Mouse (Mus musculus) CH12.LX (cell line): ENCODE results near the gene Foxp1. TPM values are rescaled to one million over a fixed set of nuclear protein-coding genes. Genes with fewer than 3 reads are reported as not detected.

Experiments
- DNase-seq: peaks from one replicate; pipeline ENCODE4 v3.0.0-alpha.2; 2013; ENCODE audit errors: extremely low read depth
- H3K27ac ChIP-seq: 2 replicates; pipeline ENCODE4 v1.5.1; 2012; ENCODE audit warnings: low read depth, mild to moderate bottlenecking, control low read depth, moderate library complexity; ENCODE audit not compliant: insufficient read depth
- H3K27me3 ChIP-seq: replicated peaks from 2 replicates; pipeline ENCODE3; 2012; ENCODE audit warnings: inconsistent platforms
- H3K36me3 ChIP-seq, 2 experiments: replicated peaks in 1 of 2; 2 replicates each; pipeline versions ENCODE3 to v1.6.1; 2012; ENCODE audit warnings: inconsistent platforms in 1 of 2, low read length in 1 of 2, mild to moderate bottlenecking in 1 of 2, mixed read lengths in 1 of 2, moderate library complexity in 1 of 2; ENCODE audit not compliant: control insufficient read depth in 1 of 2, insufficient read depth in 1 of 2
- H3K4me1 ChIP-seq, 2 experiments: 2 replicates each; pipeline ENCODE4 v1.6.1; 2012; ENCODE audit warnings: inconsistent platforms in 1 of 2, moderate library complexity in 1 of 2; ENCODE audit not compliant: insufficient read depth in 2 of 2, control insufficient read depth in 1 of 2
- H3K4me2 ChIP-seq: 2 replicates; pipeline ENCODE4 v1.6.1; 2012; ENCODE audit warnings: low read depth, mild to moderate bottlenecking, control low read depth; ENCODE audit not compliant: poor library complexity, insufficient read depth, severe bottlenecking
- H3K4me3 ChIP-seq, 3 experiments: fragments of 150-350 bp in 1 of 3; sonication (generic) in 1 of 3; replicated peaks in 1 of 3; 2 replicates each; pipeline versions ENCODE3 to v1.5.1; 2011 to 2012; ENCODE audit warnings: low read depth in 2 of 3, low read length in 2 of 3, mild to moderate bottlenecking in 2 of 3, moderate library complexity in 2 of 3, control low read depth in 1 of 3, improper control_type of control experiment in 1 of 3, inconsistent platforms in 1 of 3, mixed read lengths in 1 of 3; ENCODE audit not compliant: poor library complexity in 1 of 3
- H3K79me2 ChIP-seq: replicated peaks from 2 replicates; pipeline ENCODE4 v1.6.1; 2012; ENCODE audit warnings: mild to moderate bottlenecking, moderate library complexity; ENCODE audit not compliant: control insufficient read depth, poor library complexity, insufficient read depth, severe bottlenecking; ENCODE audit errors: extremely low read depth
- H3K9ac ChIP-seq: 2 replicates; pipeline ENCODE4 v1.6.1; 2012; ENCODE audit warnings: low read depth, mild to moderate bottlenecking, control low read depth, moderate library complexity; ENCODE audit not compliant: insufficient read depth
- H3K9me3 ChIP-seq: replicated peaks from 2 replicates; pipeline ENCODE3; 2012; ENCODE audit warnings: low read length, inconsistent platforms, mixed read lengths
- CHD1 ChIP-seq: IDR thresholded peaks from 2 replicates; pipeline ENCODE4 v1.6.1; 2012; ENCODE audit warnings: low read depth, low read length, improper control_type of control experiment, inconsistent platforms
- E2F4 ChIP-seq: IDR thresholded peaks from 2 replicates; pipeline ENCODE4 v1.6.1; 2011; ENCODE audit warnings: low read depth, low read length, improper control_type of control experiment; ENCODE audit not compliant: insufficient replicate concordance
- HCFC1 ChIP-seq: IDR thresholded peaks from 2 replicates; pipeline ENCODE4 v1.6.1; 2012; ENCODE audit warnings: low read depth, mild to moderate bottlenecking, inconsistent platforms, low read length, improper control_type of control experiment
- MAZ ChIP-seq: IDR thresholded peaks from 2 replicates; pipeline ENCODE4 v1.6.1; 2012; ENCODE audit warnings: low read depth, mild to moderate bottlenecking, inconsistent platforms, low read length, improper control_type of control experiment, moderate library complexity
- MEF2A ChIP-seq: IDR thresholded peaks from 2 replicates; pipeline ENCODE4 v1.6.1; 2014; ENCODE audit warnings: low read depth, mild to moderate bottlenecking, inconsistent platforms, low read length, improper control_type of control experiment, borderline replicate concordance
- MYC ChIP-seq: IDR thresholded peaks from 2 replicates; pipeline ENCODE4 v1.6.1; 2011; ENCODE audit warnings: low read depth, mild to moderate bottlenecking, improper control_type of control experiment, low read length
- PAX5 ChIP-seq: IDR thresholded peaks from 2 replicates; pipeline ENCODE4 v1.6.1; 2012; ENCODE audit warnings: low read length, inconsistent platforms, mixed read lengths
- POLR2A ChIP-seq: IDR thresholded peaks from 2 replicates; pipeline ENCODE4 v1.6.1; 2011; ENCODE audit warnings: low read depth, mild to moderate bottlenecking, improper control_type of control experiment, low read length
- UBTF ChIP-seq: IDR thresholded peaks from 2 replicates; pipeline ENCODE4 v1.6.1; 2012; ENCODE audit warnings: low read depth, mild to moderate bottlenecking, inconsistent platforms, low read length, improper control_type of control experiment, moderate library complexity
- ZNF384 ChIP-seq: IDR thresholded peaks from 2 replicates; pipeline ENCODE4 v1.6.1; 2012; ENCODE audit warnings: low read depth, low read length, improper control_type of control experiment, inconsistent platforms
- dilution Hi-C: fragments of 300-500 bp; cut with MboI; formaldehyde crosslinking; loops from 2 replicates; pipeline ENCODE4 v1.14.3; 2020; ENCODE audit warnings: low sequenced_read_pairs; ENCODE audit not compliant: extremely low pct_unique_long_range_greater_than_20kb, extremely low pct_ligation_motif_present
- in situ Hi-C: fragments of 300-500 bp; cut with MboI; formaldehyde crosslinking; loops from 3 replicates; pipeline ENCODE4 v1.14.3; 2019; ENCODE audit warnings: low sequenced_read_pairs, low pct_ligation_motif_present, low pct_unique_long_range_greater_than_20kb, mixed read lengths
- polyA plus RNA-seq: library from polyadenylated mRNA; unstranded; fragments of >175 nt; gene quantifications from 2 replicates; pipeline ENCODE4 v1.2.1, GENCODE M21; 2012; ENCODE audit warnings: low read depth; ENCODE audit not compliant: insufficient read length
- total RNA-seq, 2 experiments: library from RNA; depleted of rRNA; stranded (reverse); fragments of 300-350 nt in 1 of 2; fragments of >200 nt in 1 of 2; gene quantifications; 2 replicates each; pipeline ENCODE4 v1.2.3; 2012 to 2014

The Foxp1 gene
- total and polyA plus RNA-seq, 3 experiments, result 66.5 to 105 (median 87.4) TPM

GRCm38 (mm10) chr6:99295495-99295894 is 227.0 kb downstream of the Foxp1 start:
- no peak overlapping the region for H3K9ac ChIP-seq
- H3K27me3 ChIP-seq, result no peaks in the 10 kb centered on the region
- dilution Hi-C loops (no loop called here), in situ Hi-C loops (no loop called here)
- TF ChIP-seq MEF2A (no peak), ZNF384 (peak; percentile 68), MAZ (no peak), UBTF (no peak), PAX5 (no peak), CHD1 (no peak), MYC (peak; percentile 78; the same call in 1 of the 2 replicates), HCFC1 (no peak)
- no peak overlapping the region for H3K4me2 ChIP-seq
- H3K79me2 ChIP-seq, result no peaks in the 10 kb centered on the region; the same call in 1 of the 2 replicates
- H3K9me3 ChIP-seq, result no peaks in the 10 kb centered on the region
- DNase-seq, result no peak
- no peak overlapping the region for H3K27ac ChIP-seq
- peaks cover 14 to 23% of the 10 kb centered on the region in 2 experiments for H3K4me1 ChIP-seq
- no peak overlapping the region for H3K4me3 ChIP-seq
- peaks cover 0 to 6% of the 10 kb centered on the region in 2 experiments for H3K36me3 ChIP-seq

- peaks cover 0 to 2% of the 10 kb centered on the region in 2 experiments for H3K36me3 ChIP-seq
- no peak overlapping the region for H3K4me2 ChIP-seq
- in situ Hi-C loops (no loop called here), dilution Hi-C loops (no loop called here)
- H3K9me3 ChIP-seq, result no peaks in the 10 kb centered on the region
- DNase-seq, result no peak
- H3K27me3 ChIP-seq, result no peaks in the 10 kb centered on the region
- no peaks in the 10 kb centered on the region; the same call in 1 of the 2 replicates for H3K79me2 ChIP-seq
- H3K4me1 ChIP-seq, result peaks cover 13 to 15% of the 10 kb centered on the region in 2 experiments
- H3K4me3 ChIP-seq, result no peak overlapping the region
- H3K9ac ChIP-seq, result no peak overlapping the region
- H3K27ac ChIP-seq, result no peak overlapping the region
- no peak for TF ChIP-seq E2F4
- TF ChIP-seq, all 38 proteins: peak for 0
Observed at GRCm38 (mm10) chr6:99289220-99289619, 233.3 kb downstream of the Foxp1 start.

GRCm38 (mm10) chr6:99285026-99285425 is 237.5 kb downstream of the Foxp1 start:
- dilution Hi-C loops, result no loop called here
- in situ Hi-C loops, result no loop called here
- no peak overlapping the region for H3K27ac ChIP-seq
- DNase-seq, result no peak
- no peak for TF ChIP-seq POLR2A
- TF ChIP-seq, all 38 proteins: peak for 0
- Histone ChIP-seq H3K4me3 (no peak overlapping the region), H3K4me1 (peaks cover 30 to 50% of the 10 kb centered on the region in 2 experiments), H3K9ac (no peak overlapping the region), H3K9me3 (no peaks in the 10 kb centered on the region), H3K27me3 (no peaks in the 10 kb centered on the region), H3K36me3 (peaks cover 0 to 2% of the 10 kb centered on the region in 2 experiments), H3K79me2 (no peaks in the 10 kb centered on the region), H3K4me2 (no peak overlapping the region)
